Mouse (Mus musculus): ENCODE data around the gene Maco1. TPM values are rescaled to one million over a fixed set of nuclear protein-coding genes. Genes with fewer than 3 reads are reported as not detected.

Maco1 gene
- 10 to 100 TPM; 14.7 to 17.0 TPM for total RNA-seq (2021)
- long read RNA-seq, experiment 1, transcript Maco1-201 (11 exons, 3,826 nt): major isoform, 15 of 27 reads
- long read RNA-seq, experiment 1, partial matches to known transcripts: 1 of 27 reads
- long read RNA-seq, experiment 1, other reads (novel, unspliced or antisense): 11 of 27 reads
- long read RNA-seq, experiment 2, transcript Maco1-201 (11 exons, 3,826 nt): major isoform, 18 of 26 reads
- long read RNA-seq, experiment 2, partial matches to known transcripts: 1 of 26 reads
- long read RNA-seq, experiment 2, other reads (novel, unspliced or antisense): 7 of 26 reads

- peak; percentile 100 for DNase-seq (ENCODE audit: low spot score)
These were observed at the start of gene Maco1 for GRCm38 (mm10) chr4:134853259-134853636. Gene Maco1, minus strand, starts transcription at chr4:134853345.

GRCm38 (mm10) chr4:134901126-134901525, 48.0 kb upstream of the Maco1 start:
- DNase-seq (ENCODE audit: low spot score): no peak

GRCm38 (mm10) chr4:134897256-134897655, 44.1 kb upstream of the Maco1 start:
- DNase-seq (ENCODE audit: low spot score): no peak

- peak; percentile 65 for DNase-seq (ENCODE audit: low spot score)
These were observed 39.0 kb upstream of the Maco1 start for GRCm38 (mm10) chr4:134892096-134892495.

DNA sequence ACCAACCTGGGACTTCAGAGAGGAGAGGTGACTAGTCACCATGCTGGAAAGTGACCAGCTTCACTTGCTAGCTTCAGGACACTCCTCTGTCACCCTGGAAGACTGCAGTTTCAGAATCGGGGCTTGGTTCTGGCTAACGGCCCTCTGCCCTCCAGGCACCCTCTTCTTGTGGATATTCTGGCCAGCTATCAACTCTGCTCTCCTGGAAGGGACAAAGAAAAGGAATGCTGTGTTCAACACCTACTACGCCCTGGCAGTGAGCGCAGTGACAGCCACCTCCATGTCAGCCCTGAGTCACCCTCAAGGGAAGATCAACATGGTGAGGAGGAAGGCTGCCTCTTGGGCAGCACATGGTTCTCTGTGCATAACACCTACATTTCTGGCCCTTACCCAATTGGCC, 31.2 kb upstream of the Maco1 start:
- DNase-seq (ENCODE audit: low spot score): no peak

DNA sequence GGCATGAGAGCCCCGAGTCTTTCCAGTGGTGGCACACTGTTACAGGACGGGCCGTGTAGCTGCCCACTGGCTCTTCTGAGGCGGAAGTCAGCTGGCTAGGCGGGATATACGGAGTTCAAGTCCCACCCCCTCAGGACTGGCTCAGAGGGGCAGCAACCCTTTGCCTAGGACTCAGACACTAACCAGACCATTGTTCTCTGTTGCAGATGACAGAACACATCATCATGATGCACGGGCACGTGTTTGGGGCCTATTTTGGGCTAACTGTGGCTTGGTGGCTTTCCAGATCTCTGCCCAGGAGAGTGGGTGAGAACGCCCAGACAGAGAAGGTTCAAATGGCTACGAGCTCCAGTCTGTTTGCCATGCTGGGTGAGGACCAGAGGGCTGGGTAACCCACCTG, 30.7 kb upstream of the Maco1 start:
- no peak for DNase-seq (ENCODE audit: low spot score)

- DNase-seq (ENCODE audit: low spot score): peak; percentile 31
These were observed 30.1 kb upstream of the Maco1 start for GRCm38 (mm10) chr4:134883266-134883665.

- no peak for DNase-seq (ENCODE audit: low spot score)
These were observed 26.9 kb upstream of the Maco1 start for GRCm38 (mm10) chr4:134880041-134880440.

DNA sequence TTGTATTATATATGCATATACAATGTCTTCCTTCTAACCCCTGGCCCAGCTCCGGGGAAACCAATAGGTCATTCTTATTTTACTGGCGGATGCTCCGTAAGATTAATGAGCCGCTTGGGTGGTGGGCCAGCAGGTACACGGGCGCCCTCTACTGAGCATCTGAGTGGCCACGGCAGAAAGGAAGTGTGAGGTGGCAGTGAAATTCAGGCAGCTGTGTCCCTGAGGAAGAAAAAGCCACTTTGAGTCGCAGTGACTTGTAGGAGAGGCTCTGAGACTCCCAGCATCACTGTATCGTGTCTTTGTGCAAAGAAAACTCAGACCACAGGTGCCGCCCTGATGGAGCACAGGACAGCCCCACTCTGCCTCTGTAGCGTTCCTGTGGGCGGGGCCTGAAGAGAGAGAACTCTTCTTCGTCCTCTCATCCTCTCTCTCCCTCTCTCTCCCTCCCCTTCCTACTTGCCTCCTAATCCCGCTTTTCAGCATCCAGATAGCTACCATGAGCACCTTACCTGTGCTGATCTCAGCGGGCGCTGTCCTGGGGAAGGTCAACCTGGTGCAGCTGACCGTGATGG, 26.4 kb upstream of the Maco1 start:
- DNase-seq (ENCODE audit: low spot score): peak; percentile 60

GRCm38 (mm10) chr4:134876171-134876570, 23.0 kb upstream of the Maco1 start:
- no peak for DNase-seq (ENCODE audit: low spot score)

- no peak for DNase-seq (ENCODE audit: low spot score)
These were observed 18.8 kb upstream of the Maco1 start for GRCm38 (mm10) chr4:134871950-134872349.

- no peak for DNase-seq (ENCODE audit: low spot score)
These were observed 18.3 kb upstream of the Maco1 start for GRCm38 (mm10) chr4:134871477-134871876.

- DNase-seq (ENCODE audit: low spot score): no peak
These were observed 16.8 kb upstream of the Maco1 start for GRCm38 (mm10) chr4:134869815-134870375.

GRCm38 (mm10) chr4:134869068-134869730, 16.1 kb upstream of the Maco1 start:
- no peak for DNase-seq (ENCODE audit: low spot score)

DNA sequence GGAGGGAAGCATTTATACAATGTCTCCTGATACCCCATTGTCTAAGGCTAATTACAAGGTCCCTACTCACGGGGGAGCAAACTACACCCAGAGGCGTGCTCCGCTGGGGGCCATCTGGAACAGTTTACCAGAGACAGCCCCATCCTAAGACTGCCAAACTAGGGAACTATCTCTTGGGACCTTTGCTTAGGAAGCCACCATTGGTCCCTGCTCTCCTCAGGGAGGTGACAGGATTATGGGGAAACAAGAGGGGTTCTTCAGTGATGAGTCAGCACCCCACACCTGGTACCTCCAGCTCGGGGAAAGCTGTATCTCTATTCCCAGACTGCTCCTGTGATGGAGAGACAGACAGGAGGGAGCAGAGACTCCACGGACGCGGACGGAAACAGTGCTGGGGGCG, 15.3 kb upstream of the Maco1 start:
- no peak for DNase-seq (ENCODE audit: low spot score)

DNA sequence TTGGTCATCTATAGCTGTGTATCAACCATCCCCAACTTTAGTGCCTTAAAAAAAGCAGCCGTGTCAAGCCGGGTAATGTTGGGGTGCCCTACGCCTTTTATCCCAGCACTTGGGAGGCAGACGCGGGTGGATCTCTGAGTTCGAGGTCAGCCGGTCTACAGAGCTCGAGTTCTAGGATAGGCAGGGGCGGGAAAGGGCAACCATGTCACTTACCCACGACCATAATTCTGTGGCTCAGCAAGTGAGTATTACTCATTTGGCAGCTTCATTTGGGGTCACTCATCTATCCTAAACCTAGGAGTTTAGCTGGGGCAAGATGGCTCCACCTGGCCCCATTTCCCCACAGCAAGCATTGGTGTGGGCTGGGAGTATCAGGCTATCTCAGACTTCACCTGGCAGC, 14.9 kb upstream of the Maco1 start:
- DNase-seq (ENCODE audit: low spot score): no peak

DNA sequence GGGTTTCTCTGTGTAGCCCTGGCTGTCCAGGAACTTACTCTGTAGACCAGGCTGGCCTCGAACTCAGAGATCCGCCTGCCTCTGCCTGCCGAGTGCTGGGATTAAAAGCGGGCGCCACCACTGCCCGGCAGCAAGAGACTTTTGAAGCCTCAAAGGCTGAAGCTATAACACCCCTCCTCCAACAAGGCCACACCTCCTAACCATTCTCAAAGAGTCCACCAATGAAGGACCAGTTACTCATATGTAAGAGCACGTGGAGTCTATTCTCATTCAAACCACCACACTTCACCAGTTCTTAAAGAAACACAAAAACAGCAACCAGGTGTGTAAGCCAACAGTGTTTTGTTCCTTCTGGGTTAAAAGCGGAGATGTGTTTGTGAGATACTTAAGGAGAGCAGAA, 14.5 kb upstream of the Maco1 start:
- DNase-seq (ENCODE audit: low spot score): no peak

- no peak for DNase-seq (ENCODE audit: low spot score)
These were observed 14.1 kb upstream of the Maco1 start for GRCm38 (mm10) chr4:134867213-134867612.

GRCm38 (mm10) chr4:134865789-134866188, 12.6 kb upstream of the Maco1 start:
- no peak for DNase-seq (ENCODE audit: low spot score)

DNA sequence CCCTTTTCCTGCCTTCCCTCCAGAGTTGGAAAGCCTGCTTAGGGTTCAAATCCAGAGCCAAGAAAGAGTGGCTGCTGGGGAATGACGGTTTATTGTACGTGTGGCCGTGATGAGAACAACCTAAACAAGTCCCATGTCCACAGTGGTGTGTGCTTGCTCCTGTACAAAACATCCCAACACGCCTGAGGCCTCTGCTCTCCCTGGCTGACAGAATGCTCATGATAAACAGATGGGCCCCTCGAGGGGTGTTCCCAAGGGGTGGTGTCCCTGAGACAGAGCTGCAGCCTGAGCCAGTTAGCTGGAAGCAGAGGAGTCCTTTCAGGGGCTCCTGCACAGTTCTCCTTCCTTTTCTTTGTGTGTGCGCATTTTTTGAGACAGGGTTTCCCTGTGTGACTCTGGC, 12.2 kb upstream of the Maco1 start:
- no peak for DNase-seq (ENCODE audit: low spot score)

GRCm38 (mm10) chr4:134863937-134864729, 11.0 kb upstream of the Maco1 start, which contains the start of gene Rhd:
Gene Rhd, plus strand, starts transcription at chr4:134864536.
- no peak for DNase-seq (ENCODE audit: low spot score)

GRCm38 (mm10) chr4:134862996-134863395, 9.9 kb upstream of the Maco1 start:
- DNase-seq (ENCODE audit: low spot score): no peak

Measured in gastrocnemius, adult 18-20 months (tissue).